Mouse (Mus musculus) CH12F3 (cell line): ENCODE results near the gene 4931417E11Rik.

Experiments
- in situ Hi-C: fragments of 300-500 bp; cut with MboI; formaldehyde crosslinking; loops from 2 replicates; pipeline ENCODE4 v1.14.3; 2020; ENCODE audit warnings: low sequenced_read_pairs

The 4931417E11Rik gene

DNA sequence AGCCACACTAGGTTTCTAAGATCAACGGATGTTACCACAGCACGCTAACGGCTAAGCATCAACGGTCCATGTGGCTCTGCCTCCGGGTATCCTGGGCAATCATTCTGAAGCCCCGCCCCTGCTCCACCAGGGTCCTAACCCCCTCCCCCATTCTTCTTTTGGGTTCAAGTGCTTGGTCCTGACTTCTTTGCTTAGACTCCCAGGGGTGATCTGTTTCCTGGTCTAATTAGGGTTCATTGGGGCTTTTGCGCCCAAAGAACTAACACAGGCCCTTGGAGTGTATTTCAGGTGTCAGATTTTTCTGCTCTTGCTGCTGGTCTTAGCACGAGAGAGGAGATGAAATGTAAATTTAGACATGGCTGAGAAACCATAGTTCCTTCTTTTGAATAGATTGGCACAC lies at the start of gene 4931417E11Rik:
Gene 4931417E11Rik, minus strand, starts transcription at position 101 of the 400 bp plus-strand sequence.
- in situ Hi-C loops, result no loop called here

DNA sequence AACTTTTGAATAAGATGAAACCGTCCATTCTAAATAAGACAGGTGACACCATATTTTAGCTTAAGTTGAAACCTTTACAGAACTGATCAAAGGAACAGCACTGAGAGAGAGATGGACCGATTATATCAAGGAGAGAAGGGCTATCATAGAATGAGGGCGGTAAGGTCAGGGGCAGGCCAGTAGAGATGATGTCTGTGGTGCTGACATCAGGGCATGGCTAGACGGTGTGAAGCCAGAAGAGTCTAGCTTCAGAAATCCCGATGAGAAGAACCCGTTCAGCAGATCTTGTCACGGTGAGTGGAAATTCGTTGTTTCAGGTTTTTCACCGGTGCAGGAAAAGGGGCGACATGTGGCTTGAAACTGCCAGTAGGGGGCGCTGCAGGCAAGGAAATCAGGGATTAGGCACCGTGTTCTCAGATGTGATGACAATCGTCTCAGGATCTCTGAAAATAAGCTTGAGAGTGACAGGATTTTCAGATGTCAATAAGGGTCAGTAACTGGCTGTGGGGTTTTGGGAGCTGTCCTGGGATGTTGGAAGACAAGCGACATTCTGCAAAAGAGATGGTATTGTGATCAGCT lies 48.4 kb upstream of the 4931417E11Rik start:
- in situ Hi-C loops, result no loop called here

DNA sequence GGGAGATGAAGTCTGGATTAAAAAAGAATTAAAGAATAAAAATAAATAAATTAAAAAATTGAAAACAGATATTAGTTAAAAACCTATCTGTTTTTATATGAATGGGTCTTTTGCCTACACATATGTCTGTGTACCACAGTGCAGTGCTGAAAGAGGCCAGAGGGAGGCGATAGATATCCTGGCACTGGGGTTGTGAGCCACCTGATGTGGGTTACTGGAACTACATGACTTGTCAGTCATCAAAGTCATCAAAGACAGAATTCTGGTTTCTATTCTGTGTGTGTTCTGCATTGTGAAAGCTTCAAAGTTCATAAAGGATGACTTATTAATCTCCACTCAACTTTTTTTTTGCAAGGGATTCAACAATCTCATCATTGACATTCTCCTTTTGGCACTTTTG lies 43.4 kb upstream of the 4931417E11Rik start:
- in situ Hi-C loops, result no loop called here

DNA sequence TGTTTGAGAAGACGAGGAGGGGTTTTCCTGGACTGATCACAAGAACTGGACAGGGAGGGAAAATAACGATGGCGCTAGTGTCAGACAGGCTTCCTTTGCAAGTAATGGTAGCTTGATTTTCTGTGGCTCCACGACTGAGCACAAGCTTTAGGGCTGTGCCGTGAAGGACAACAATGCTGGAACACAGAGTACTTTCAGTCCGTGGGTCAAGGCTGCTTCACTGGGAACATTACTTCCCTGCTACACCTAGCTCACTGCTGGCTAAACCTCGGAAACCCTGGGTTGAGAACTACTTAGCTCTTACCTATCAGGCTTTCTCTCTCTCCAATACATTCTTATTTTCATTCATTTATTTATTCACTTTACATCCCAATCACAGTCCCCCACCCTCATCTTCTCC lies 30.2 kb upstream of the 4931417E11Rik start:
- in situ Hi-C loops, result no loop called here

DNA sequence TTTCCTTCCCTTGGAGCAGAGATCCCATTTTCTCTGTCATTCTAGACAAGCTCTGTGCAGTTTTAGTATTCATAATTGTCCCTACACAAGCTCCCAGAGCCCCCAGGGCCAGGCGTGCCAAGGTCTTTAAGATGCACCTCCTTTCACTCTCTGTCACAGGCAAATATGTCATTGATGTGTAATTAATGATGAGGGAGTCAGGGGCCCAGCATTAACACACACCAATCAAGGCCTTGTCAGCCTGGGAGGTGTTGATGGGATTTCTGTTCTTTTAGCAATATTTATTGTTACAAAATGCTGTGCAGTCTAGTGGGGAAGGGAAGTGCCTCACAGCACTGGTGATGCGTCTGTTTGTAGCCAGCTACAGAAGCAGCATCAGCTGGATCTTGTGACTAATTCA lies 27.9 kb upstream of the 4931417E11Rik start:
- in situ Hi-C loops, result no loop called here

DNA sequence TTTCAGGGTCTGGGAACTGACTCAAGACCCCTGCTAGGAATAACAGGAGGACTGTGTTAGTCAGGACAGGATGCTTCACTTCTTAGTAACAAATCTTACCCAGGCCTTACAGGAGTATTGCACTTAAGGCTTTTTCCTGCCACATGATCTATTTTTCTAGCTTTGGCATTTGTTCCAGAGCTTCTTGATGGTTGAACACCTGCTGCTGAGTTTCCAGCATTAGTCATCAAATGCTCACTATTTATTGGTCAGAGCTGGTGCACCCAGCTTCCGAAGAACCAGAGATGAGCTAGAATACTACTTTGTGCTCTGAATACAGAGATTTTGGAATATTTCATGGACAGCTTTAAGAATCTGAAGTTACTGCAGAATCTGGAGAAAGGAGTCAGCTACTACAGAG lies 21.1 kb upstream of the 4931417E11Rik start:
- in situ Hi-C loops, result no loop called here

DNA sequence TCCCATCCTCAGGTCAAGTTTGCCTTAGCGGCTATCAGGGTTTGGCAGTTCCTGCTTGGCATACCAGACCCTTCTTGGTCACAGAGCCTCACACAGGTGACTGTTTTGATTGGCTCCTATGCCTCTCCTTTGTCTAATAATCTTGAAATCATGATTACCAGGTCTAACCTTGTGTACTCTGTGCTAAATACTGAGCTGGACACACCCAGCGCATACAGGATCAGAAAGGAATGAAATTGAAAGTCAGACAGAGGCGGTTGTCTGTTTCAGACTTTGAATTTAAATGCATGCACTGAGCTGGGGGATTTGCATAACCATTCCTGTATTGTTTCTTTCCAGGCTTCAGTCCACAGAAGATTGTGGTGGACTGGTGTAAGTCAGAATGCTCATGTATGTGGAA lies 16.1 kb upstream of the 4931417E11Rik start:
- in situ Hi-C loops, result no loop called here

DNA sequence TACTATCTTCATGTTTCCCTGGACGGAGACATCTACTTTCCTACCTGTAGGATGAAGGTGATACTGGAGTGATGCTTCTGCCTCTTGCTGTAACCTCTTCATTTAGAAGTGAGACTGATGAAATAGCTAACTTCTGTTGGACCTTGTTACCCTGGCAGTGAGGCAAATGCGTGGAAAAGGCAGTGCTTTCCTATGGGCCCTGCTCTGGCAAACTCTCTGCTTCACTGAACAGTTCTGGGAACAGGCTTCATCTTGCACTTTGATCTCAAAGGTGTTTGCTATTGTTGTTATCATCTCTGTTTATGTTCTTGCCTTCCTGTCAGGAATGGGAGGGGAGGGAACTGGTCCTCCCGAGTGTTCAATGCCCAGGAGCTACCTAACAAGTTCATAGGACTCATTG lies 3.4 kb downstream of the 4931417E11Rik start:
- in situ Hi-C loops, result no loop called here

DNA sequence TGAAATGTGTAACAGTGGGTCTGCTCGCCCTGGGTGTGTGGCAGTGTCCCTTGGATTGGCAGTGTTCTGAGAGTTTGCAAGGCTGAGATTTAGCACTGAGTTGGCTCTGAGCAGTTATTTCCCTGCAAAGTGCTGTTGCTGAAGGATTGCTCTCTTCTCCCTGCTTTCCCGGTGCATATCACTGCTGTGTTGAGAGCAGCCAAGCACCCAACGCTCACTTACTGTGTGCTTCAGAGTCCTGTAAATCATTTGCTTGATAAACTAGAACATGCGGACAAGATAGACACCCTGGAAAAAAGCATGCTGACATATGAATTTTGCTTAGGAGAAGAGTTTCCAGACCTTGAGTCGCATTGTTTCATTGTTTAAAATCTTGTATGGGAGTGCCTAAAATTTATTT lies 6.9 kb downstream of the 4931417E11Rik start:
- in situ Hi-C loops, result no loop called here

DNA sequence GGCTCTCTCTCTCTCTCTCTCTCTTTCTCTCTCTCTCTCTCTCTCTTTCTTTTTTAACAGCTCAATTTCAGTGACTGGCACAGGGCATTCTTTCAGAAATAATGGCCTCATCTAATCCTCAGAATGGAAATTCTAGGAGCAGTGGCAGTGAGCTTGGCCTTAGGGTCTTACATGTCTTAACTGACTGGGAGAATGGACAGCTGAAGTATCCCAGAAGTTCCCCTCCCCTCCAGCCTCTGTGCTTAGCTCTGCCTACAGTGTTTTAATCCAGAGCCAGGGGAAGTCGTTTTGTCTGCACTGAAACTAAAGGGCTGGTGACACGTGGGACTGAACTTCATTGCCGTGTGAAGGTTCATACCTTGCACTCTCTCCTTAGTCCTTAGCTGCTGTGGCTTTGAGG lies 35.6 kb downstream of the 4931417E11Rik start:
- in situ Hi-C loops, result no loop called here

DNA sequence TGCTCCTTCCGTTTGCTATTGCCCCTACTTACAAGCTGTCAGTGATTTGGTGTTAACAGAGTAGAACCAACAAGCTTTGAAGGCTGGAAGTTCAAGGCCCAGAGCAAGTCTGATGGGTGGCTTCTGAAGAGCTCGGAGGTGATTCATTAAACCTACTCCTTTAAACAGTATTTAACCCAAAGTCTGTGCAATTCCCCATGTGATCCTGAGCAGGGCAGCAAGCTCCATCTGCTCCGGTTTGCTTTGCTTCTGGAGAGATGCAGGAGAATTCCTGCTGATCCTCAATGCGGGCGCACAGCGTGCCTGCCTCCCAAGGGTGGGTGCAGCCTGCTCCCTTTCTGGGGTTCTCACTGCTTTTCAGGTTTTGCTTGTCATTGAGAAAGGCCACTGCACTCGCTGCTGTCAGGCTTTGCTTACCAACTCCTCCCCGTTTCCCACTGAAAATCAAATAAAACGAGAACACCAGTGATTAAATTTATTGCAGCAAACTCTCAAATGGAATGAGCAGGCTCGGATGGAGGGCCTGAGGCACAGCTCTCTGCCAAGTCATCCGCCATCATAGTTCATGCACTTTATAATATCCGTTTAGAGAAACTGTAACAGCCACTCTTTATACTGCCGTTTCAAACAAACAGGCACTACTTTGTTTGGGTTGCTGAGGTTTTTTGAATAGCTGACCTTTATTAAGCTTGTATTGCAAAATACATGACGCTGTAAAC lies 40.7 kb downstream of the 4931417E11Rik start:
- in situ Hi-C loops, result no loop called here

DNA sequence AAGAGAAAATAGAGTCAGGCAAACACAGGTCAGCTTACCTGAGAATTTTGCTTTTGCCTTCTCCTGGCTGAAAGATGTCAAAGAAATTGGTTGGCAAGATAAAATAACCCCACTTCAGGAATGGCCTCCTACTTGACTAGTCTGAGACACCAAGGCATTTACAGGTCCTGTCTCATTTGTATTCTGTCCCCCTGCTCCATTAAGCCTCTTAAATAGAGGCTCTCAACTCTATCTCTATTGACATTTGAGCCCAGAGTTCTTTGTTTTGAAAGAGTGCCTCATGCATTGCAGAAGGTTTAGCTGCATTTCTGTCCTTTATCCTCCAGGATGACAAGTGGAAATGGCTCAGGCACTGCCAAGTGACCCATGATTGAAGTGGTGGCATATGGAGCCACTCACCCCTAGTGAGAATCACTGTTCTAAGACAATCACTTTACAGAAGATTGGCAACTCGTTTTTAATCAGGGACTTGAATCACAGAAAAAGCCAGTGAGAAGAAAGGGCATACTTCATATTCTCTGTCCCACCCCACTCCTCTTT lies 42.1 kb downstream of the 4931417E11Rik start:
- in situ Hi-C loops, result no loop called here
